Mouse (Mus musculus) cerebellum, adult 2 months (tissue): ENCODE results near the gene Zan. TPM values are rescaled to one million over a fixed set of nuclear protein-coding genes. Genes with fewer than 3 reads are reported as not detected.

Source experiments
- DNase-seq, 2 experiments: peaks; one replicate each; pipeline ENCODE4 v3.0.0; 2021
- H3K27ac ChIP-seq: fragments of 200-500 bp; 2 replicates; pipeline ENCODE4 v1.5.1; 2012; ENCODE audit warnings: low read length, control low read depth, inconsistent platforms; ENCODE audit not compliant: insufficient read depth
- H3K27me3 ChIP-seq: fragments of 200-500 bp; 2 replicates; pipeline ENCODE4 v1.6.1; 2012; ENCODE audit warnings: inconsistent platforms, mild to moderate bottlenecking, low read length, moderate library complexity; ENCODE audit not compliant: control insufficient read depth, insufficient read depth
- H3K4me1 ChIP-seq: fragments of 200-500 bp; 2 replicates; pipeline ENCODE4 v1.6.1; 2011; ENCODE audit warnings: low read length; ENCODE audit not compliant: control insufficient read depth, insufficient read depth
- H3K4me3 ChIP-seq: fragments of 200-500 bp; replicated peaks from 2 replicates; pipeline ENCODE3; 2011; ENCODE audit warnings: mild to moderate bottlenecking, low read depth, low read length, control low read depth; ENCODE audit not compliant: insufficient read depth
- CTCF ChIP-seq: fragments of 200-500 bp; IDR thresholded peaks from 2 replicates; pipeline ENCODE4 v1.5.1; 2011; ENCODE audit warnings: low read depth, mild to moderate bottlenecking, control low read depth, low read length, moderate library complexity, borderline replicate concordance; ENCODE audit not compliant: insufficient read depth
- POLR2A ChIP-seq: fragments of 200-500 bp; IDR thresholded peaks from 2 replicates; pipeline ENCODE4 v1.6.1; 2011; ENCODE audit warnings: low read length, control low read depth, borderline replicate concordance; ENCODE audit not compliant: insufficient read depth
- WGBS: fragments of 180-500 bp; shearing (Covaris S2); methylation state at CpG from one replicate; pipeline ENCODE4 v1.1.7; 2018; 5-methylcytosine and 5-hydroxymethylcytosine counted together
- polyA plus RNA-seq: library from polyadenylated mRNA; depleted of rRNA; stranded (reverse); fragments of >200 nt; gene quantifications from 2 replicates; pipeline ENCODE4 v1.2.3, GENCODE M21; 2012; rRNA removed

Zan gene
- 0.21 and 0.31 TPM in 2 replicates for polyA plus RNA-seq

GRCm38 (mm10) chr5:137476964-137477363, at the start of gene Zan:
TSS of gene Zan (minus strand) at chr5:137477064.
- 87% methylated on average over 5 of the region's 5 CpGs for WGBS
- Histone ChIP-seq H3K4me3 (no peak within 1 kb of the TSS), H3K27me3 (no peaks in the 10 kb centered on the region), H3K4me1 (no peaks in the 10 kb centered on the region), H3K27ac (no peak within 1 kb of the TSS)
- TF ChIP-seq CTCF, result no peak
- no peak for TF ChIP-seq POLR2A
- DNase-seq, result no peak

- 13% methylated on average over 16 of the region's 16 CpGs for WGBS
- peak; percentile 54 to 61 for DNase-seq
- H3K27ac ChIP-seq, result peak overlapping the region; percentile 12; the same call in 1 of the 2 replicates
- H3K4me3 ChIP-seq, result no peak overlapping the region
- no peaks in the 10 kb centered on the region for H3K27me3 ChIP-seq
- no peak for TF ChIP-seq POLR2A
- TF ChIP-seq CTCF, result no peak
- peaks cover 22% of the 10 kb centered on the region for H3K4me1 ChIP-seq
Observed at GRCm38 (mm10) chr5:137526192-137526936, 49.5 kb upstream of the Zan start.

- Histone ChIP-seq H3K4me3 (no peak overlapping the region), H3K4me1 (peaks cover 22% of the 10 kb centered on the region), H3K27me3 (no peaks in the 10 kb centered on the region), H3K27ac (no peak overlapping the region)
- peak in 1 of 2 experiments; percentile 30 for DNase-seq
- 67% methylated on average over 16 of the region's 16 CpGs for WGBS
- TF ChIP-seq POLR2A (no peak), CTCF (no peak)
Observed at GRCm38 (mm10) chr5:137525511-137525910, 48.6 kb upstream of the Zan start.

GRCm38 (mm10) chr5:137524671-137525070, 47.8 kb upstream of the Zan start:
- no peak overlapping the region for H3K27ac ChIP-seq
- DNase-seq, result no peak
- 55% methylated on average over 13 of the region's 13 CpGs for WGBS

DNA sequence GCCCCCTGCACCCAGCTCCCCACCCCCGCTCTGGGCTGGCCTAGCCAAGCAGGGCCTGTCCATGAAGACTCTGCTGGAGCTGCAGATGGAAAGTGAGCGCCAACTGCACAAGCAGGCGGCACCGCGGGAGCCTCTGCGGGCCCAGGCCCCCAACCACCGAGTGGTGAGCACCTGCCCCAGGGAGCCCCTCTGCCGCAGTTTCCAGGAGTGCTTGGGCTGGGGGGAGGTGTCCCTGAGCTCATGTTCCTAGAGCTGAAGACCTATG, 47.3 kb upstream of the Zan start:
- Histone ChIP-seq H3K4me1 (peaks cover 11% of the 10 kb centered on the region), H3K27me3 (no peaks in the 10 kb centered on the region), H3K4me3 (no peak overlapping the region), H3K27ac (no peak overlapping the region)
- TF ChIP-seq POLR2A (no peak), CTCF (no peak)
- 43% methylated on average over 8 of the region's 8 CpGs for WGBS
- DNase-seq, result no peak

More at GRCm38 (mm10) chr5:137524671-137525070, 47.8 kb upstream of the Zan start:
- Histone ChIP-seq H3K27me3 (no peaks in the 10 kb centered on the region), H3K4me1 (peaks cover 16% of the 10 kb centered on the region), H3K4me3 (no peak overlapping the region)
- TF ChIP-seq CTCF (no peak), POLR2A (no peak)

DNA sequence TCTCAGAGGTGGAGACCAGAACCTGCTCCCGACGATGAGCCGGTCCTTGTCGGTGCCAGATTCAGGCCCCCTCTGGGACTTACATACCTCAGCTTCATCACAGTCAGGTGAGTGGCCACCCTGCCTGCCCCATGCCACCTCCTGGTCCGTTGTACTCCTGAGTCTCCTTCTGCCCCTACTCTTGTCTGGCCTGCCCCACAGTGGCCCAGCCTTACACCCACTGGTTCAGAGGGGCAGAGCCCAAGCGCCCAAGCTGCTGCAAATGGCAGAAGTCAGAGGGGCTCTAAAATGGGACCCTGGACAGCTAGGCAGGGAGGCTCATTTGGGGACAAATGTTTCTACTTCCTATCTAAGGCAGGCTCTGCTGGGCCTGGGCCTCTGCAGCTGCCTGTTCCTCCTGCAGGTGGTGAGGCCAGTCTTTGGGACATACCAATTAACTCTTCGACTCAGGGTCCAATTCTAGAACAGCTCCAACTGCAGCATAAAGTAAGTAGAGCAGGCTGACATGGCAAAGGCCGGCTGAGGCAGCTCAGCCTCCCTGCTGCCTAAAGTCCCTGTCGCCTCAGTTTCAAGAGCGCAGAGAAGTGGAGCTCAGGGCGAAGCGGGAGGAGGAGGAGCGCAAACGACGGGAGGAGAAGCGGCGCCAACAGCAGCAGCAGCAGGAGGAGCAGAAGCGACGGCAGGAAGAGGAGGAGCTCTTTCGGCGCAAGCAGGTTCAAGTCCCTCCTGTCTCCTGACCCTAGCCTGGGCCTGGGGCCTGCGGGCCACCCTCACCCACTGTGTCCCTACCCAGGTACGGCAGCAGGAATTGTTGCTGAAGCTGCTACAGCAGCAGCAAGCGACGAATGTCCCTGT, 46.8 kb upstream of the Zan start:
- Histone ChIP-seq H3K27me3 (no peaks in the 10 kb centered on the region), H3K4me3 (no peak overlapping the region), H3K4me1 (peaks cover 11% of the 10 kb centered on the region; the same call in 1 of the 2 replicates), H3K27ac (no peak overlapping the region)
- 64% methylated on average over 25 of the region's 25 CpGs for WGBS
- DNase-seq, result peak in 1 of 2 experiments; percentile 39
- TF ChIP-seq CTCF, result no peak
- TF ChIP-seq POLR2A, result no peak

GRCm38 (mm10) chr5:137522711-137523110, 45.8 kb upstream of the Zan start:
- no peak for DNase-seq

More at GRCm38 (mm10) chr5:137522711-137523110, 45.8 kb upstream of the Zan start:
- peaks cover 11% of the 10 kb centered on the region; the same call in 1 of the 2 replicates for H3K4me1 ChIP-seq
- no peak overlapping the region for H3K27ac ChIP-seq
- no peak for TF ChIP-seq POLR2A
- no peak for TF ChIP-seq CTCF
- H3K27me3 ChIP-seq, result no peaks in the 10 kb centered on the region
- WGBS, result 55% methylated on average over 11 of the region's 11 CpGs
- H3K4me3 ChIP-seq, result no peak overlapping the region
